Mouse (Mus musculus): ENCODE measurements at regions not wholly inside any gene's neighbourhood (a gene's known extent, or its start where the extent isn't known, plus 50 kb on each side); places are given as distances from the start of the nearest gene placed in this dataset.
"Not testable (repeated sequence)": the region's sequence is repeated elsewhere in the genome, so short reads cannot be mapped to it uniquely, and the experiment has no call there.

DNA sequence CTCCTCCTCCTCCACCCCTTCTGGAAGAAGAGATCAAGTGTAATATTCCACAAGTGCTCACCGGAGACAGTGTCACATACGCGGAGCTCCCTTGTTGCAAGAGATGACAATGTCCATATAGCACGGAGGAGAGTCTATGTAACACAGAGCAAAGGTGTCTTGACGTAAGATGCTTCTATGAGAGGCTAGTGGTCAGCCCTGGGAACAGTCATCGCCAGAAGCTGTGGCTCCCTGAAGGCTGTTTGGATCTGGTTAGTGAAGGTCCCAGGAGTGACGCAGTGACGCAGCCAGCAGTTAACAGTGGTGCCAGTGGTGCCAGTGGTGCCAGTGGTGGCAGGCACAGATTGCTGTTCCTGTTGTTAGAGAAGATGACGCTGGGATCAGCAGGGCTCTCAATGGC, 66.9 kb downstream of the Twistnb start:
- no peak for DNase-seq (ENCODE audit: low spot score in 2 of 2)

DNA sequence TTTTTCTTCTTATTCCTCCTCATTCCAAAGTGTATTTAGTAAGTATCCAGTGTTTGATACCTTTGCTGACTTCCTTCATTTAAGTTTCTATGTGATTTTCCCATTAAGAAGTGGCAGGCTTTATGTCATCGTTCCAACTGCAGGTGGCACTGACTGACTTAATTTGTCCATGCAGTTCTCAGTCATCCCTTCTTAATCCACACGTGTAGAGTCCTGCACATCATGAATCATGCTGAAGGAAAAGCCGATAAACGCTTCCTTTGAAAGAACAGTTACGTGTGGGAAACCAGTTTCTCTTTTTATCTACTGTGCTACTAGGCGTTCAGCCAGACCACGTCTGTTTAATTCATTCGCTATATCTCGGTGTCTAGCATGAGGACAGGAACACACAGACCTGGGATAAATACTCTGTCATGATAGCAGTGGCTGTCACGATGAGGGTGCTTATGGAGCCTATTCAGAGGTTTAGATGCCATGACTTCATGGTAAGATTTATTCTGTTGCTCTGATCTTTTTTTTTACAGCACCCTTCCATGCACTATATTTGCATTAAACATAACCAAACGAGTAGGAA, 68.0 kb downstream of the Twistnb start:
- peak; percentile 9 to 20 for DNase-seq (ENCODE audit: low spot score in 2 of 2)

DNA sequence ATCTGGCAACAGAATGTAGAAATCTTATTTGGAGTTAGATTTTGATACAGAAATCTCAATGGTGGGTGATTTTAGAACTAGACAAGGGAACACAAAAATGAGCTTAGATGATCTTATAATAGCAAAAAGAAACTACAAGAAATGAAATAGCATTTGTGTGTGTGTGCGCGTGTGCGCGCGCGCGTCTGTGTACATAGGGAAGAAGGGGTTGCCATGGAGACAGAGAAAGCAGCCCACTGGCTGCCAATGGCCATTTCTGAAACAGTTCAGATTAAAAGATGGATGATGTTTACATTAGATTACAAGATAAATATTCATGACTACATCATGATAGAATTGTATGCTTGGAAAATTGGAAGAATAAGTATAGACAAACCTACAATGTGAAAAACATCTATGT, 112.1 kb downstream of the Twistnb start:
- no peak for DNase-seq (ENCODE audit: low spot score in 2 of 2)

DNA sequence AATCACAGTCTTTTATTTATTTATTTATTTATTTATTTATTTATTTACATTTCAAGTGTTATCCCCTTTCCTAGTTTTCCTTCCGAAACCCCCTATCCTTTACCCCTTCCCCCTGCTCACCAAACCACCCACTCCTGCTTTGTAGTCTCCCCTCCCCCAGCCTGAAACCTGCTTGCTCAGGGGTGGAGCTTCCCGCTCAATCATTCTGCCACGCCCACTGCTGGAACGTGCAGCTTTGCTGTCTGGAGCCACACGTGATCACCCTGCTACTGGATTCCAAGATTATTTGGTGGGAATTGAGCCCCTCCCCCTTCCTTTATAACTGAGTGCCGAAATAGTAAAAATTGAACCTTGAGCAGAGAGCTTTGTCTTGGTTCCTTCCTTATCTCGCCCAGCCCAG, 122.2 kb downstream of the Twistnb start:
- DNase-seq (ENCODE audit: low spot score in 2 of 2) = not testable (repeated sequence)

DNA sequence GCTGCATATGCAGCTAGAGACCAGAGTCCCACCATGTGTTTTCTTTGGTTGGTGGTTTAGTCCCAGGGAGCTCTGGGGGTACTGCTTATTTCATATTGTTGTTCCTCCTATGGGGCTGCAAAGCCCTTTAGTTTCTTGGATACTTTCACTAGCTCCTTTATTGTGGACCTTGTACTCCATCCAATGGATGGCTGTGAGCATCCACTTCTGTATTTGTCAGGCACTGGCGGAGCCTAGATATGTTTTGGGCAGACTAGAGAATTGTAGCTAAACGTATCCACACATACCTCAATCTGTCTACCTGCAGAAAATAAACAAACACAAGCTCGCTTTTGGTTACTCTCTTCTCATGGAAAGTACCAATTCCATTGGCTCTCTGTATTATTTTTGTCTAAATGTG, 122.8 kb downstream of the Twistnb start:
- DNase-seq (ENCODE audit: low spot score in 2 of 2) = no peak

DNA sequence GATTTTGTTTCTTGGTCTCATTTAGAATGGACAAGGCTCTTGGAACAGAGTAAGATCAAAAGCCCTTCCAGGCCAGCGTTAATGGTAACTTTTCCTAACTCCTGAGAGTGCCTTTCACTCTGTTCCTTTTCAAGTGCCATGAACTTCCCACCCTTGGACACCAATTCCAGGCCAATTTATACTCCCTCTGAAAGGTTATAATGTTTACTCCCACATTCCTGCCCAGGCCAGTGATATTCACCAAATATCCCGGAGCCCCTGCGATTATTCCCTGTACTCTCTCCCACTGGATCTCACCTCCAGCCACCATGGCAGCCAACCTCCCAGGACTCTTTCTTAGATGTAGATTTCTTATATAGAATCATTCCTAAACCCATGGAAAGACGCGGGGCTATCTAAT, 123.2 kb downstream of the Twistnb start:
- DNase-seq (ENCODE audit: low spot score in 2 of 2) = no peak

DNA sequence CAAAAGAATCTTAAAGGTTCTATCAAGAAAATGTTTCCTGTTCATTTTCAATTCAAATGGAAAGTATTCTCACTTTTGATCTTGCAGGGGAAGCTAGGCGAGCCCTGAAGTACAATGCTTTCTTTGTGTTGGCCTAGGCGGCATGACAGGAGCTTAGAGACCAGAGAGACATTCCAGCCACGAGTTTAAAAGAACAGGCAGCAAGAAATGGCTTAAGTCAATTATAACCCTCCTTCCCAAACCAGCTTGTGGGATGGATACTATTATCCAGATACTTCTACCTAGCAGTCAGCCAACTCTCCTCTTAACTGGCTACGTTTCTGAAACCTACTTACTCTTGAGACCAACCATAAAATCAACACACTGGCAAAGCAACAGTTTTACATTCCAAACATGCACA, 124.3 kb downstream of the Twistnb start:
- no peak for DNase-seq (ENCODE audit: low spot score in 2 of 2)

DNA sequence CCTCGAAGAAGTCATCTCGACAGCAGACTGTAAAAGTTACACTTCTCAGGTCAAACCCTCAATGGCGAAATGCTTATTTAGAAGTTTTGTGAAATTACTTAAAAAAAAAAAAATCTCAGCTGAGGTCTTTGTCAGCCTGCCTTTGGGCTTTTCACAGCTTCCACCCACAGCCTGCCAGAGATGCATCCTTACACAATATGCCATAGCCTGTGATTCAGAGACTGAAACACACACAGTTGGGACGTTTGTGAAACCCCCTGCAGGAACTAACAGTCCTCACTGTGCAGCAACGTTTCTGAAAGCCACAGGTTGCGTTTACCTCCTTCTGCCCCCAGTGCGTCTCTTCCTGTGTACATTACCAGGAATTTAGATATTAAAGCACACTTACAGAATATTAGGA, 131.7 kb downstream of the Twistnb start:
- DNase-seq (ENCODE audit: low spot score in 2 of 2) = peak in 1 of 2 experiments; percentile 28

DNA sequence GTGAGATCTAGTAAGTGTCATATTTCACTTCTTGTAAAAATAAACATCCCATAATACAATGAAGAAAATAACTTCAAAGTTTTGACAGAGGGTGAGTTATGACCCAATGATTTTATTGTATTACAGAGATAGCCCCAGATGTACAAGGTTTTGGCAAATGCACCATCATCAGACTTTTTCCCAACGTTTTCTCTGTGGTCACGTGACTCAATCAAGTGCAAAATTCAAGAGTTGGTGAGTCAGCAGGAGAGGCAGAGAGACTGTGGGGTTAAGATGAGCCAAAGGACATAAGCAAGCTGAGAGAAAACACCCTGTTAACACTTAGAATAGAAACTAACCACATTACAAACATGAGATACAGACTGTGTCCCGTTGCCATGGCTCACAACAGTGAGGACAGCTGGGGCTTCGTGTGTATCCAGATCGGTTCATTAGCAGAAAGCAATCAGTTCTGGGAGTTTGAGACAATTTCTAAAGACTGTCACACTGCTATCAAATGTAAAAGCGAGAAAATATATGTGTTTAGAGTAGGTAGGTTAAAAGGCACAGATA, 148.5 kb downstream of the Twistnb start:
- peak in 1 of 2 experiments; percentile 75 for DNase-seq (ENCODE audit: low spot score in 2 of 2)

DNA sequence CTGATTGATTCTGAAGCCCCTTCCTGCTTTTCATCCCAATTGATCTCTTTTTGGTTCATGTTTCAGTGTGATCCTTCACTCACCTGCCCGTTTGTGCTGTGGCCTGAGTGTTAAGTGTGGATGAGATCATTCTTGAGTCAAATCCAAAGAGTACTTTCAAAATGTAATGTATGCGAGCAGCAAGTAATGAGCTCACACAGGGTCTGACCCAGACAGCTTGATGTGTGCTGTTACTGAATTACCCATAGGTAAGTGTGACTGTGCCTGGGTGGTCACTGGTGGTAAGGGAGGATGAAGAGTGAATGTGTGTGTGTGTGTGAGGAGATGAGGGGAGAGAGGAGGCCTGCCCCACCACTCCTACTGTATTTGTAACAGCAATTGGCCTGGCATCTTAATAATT, 151.4 kb downstream of the Twistnb start:
- no peak for DNase-seq (ENCODE audit: low spot score in 2 of 2)

DNA sequence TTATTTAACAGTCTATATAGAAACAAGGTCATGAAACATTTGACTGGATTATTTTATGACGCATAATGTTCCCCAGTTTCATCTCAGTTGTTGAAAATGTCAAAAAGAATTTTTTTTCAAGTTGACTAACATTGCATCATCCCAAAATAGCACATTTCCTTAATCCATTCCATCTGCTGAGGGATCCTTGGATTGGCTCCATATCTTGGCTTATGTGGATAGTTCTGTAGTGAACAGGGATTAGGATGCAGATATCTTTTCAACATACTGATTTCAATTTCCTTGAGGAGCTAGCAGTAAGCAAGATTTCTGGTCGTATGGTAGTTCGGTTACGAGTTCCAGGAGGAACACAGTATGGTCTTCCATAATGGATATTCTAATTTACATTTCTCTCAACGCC, 161.6 kb downstream of the Twistnb start:
- DNase-seq (ENCODE audit: low spot score in 2 of 2) = no peak

DNA sequence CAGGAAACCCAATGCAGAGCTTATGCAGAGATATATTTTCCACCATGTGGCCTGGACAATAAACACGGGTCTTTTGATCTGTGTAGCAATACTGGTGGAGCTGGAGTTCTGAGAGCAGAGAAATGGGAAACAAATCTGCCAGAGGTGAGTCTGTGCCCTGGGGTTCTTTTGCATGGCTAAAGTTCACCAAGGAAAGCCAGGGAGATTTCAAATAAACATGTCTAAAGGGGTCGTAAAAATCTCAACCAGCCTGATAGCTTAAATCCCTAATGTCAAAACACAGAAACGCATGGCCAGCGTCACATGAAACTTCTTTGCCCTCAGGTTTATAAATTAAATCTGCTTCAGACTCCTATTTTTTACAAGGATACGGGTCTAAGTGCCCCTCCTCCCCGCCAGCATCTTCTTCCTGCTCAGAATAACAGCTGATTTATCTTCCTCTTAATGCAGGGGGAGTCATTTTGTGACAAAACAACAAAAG, 163.0 kb downstream of the Twistnb start:
- no peak for DNase-seq (ENCODE audit: low spot score in 2 of 2)

DNA sequence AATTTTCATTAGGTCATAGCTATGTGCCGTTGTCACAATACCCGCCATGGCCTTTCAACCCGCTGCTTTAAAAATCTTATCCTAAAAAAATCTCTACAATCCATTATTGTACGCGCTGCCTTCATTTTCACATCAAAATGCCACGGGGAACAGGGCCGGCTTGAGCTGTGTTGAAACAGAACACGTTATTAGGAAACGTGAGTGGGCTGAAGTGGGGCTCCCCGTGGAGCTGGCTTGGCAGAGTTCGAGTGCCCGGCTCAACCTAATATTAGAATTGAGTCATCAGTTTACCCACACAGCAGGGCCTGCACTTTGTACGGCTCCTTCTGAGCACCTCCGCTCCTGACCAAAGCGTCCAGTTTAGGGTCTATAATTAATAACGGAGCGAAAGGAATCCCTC, 163.5 kb downstream of the Twistnb start:
- no peak for DNase-seq (ENCODE audit: low spot score in 2 of 2)

DNA sequence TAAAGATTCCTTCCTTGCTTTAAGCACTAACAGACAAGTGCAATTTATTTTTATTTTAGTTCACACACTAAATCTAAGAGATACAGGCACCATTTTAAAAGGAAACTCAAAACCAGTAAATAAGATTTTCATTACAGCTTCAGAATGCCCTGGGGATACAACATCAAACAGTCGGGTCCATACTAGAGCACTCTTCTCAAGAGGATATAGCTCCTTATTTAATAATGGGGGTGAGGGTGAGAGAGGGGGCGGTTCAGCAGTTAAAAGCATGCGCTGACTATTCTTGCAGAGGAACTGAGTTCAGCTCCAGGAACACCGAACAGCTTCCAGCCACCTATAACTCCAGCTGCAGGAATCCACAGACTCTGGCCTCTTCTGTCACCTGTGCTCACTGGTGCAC, 164.2 kb downstream of the Twistnb start:
- DNase-seq (ENCODE audit: low spot score in 2 of 2) = no peak

DNA sequence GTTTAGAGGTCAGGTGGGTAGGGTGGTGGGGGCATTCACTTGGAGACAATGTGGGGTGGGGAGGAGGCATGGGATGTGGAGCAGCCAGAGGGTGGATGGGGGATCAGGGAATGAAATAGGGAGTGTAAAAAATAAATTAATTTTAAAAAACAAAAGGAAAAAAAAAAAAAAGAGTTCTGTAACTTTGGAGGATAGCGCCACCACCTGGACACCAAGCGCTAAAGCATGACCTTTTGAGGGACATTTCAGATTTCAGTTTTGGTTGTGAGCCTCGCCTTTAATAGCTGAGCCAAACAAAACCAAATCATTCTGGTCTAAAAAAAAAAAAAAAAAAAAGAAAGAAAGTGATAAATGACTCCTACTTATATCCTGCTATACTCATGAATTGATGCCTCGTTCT, 176.0 kb downstream of the Twistnb start:
- no peak for DNase-seq (ENCODE audit: low spot score in 2 of 2)

DNA sequence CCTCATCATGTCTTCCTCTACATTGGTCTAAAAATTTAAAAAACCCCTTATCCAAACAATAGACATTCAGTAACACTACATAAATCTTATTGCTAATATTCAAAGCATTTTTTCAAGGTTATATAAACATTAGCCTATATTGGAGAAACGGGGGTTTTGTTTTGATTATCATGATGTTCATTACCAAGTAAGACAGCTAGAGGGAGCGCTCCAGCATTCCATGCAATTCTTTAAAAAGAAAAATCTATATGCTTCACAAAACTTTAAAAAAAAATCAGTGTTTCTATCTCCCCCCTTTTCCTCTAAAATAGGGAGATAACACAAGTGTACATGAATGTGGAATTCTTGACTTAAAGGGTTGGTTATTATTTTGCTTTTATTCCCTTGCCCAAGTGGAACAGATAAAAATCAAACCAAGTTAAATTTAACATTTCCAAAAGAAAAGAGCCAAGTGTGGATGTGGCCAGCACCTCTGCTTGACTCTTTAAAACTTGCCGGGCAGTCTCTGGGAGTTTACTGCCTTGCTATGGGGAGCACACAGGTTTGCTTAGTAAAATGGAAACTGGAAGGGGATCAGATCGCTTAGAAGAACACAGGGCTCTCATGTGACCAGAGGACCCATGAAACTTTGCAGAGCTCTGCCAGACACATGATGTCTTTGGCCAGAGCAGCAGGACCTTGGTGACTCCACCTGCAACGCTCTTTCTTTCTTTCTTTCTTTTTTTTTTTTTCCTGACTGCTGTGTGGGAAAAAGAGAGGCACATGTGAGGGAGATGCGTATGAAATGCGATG, 178.6 kb downstream of the Twistnb start:
- DNase-seq (ENCODE audit: low spot score in 2 of 2) = no peak

DNA sequence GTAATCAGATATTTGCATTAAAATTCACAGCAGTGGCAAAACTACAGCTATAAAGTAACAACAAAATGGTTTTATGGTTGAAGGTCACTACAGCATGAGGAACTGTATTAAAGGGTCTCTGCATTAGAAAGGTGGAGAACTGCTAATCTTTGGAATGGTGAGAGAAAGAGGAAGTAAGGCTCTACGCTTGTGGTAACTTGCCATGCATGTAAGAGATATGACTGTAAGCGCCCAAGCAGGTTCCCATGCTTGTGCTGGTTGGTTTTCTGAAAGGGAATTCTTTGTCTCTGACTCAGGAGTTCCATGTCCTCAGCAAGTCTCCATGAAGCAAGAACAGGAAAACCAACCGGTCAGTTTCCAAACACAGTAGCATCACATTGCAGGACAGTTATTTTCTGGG, 182.9 kb downstream of the Twistnb start:
- no peak for DNase-seq (ENCODE audit: low spot score in 2 of 2)

DNA sequence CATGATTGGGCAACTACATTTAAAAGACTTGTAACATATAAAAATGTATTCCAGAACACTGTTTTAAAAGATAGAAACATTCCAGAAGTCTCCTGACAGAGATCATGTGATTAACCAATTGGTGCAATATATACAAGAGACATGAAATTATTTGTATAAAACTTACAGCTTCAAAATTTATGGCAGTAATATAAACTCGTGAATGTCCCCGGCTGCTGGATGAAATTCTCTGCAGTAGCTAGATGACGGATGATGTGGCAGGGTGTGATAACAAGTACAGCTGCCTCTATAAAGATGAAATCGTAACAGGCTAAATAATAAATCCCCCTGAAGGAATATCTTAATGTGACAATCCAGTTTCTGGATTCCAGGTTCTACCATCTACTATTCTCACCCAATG, 191.0 kb downstream of the Twistnb start:
- DNase-seq (ENCODE audit: low spot score in 2 of 2) = no peak

DNA sequence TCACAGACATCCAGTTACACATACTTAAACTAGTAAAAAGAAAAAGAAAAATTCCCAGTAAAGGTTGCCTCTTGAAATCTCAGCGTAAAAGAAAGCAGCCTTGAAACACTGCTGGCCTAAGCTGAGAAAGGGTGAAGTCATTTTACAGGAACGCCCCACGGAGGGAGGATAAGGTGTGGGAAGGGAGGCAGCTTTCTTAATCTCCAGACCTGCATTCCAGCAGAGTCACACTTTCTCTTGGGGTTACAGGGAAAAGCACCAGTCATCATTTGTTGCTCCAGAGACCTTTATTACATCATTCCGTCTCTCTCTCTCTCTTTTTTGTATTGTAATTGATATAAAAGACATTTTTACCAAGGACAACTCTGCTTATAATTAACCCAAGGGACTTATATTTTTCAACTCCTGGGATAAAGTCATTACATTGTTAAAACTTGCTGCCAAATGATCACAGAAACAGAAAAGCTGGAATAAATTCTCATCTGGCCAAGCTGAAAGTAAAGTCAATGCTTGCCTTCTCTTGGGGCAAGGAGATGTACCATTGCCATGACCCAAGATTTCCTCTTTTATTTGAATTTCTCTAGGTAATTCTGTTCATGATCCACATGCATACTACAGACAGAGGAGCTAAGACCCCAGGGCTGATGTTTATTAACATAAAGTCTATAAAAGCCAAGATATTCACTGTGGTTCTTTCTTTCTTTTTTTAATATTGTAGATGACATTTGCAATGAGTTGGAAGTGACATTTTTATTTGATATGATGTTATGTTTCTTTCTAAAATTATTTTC, 196.9 kb downstream of the Twistnb start:
- no peak for DNase-seq (ENCODE audit: low spot score in 2 of 2)

DNA sequence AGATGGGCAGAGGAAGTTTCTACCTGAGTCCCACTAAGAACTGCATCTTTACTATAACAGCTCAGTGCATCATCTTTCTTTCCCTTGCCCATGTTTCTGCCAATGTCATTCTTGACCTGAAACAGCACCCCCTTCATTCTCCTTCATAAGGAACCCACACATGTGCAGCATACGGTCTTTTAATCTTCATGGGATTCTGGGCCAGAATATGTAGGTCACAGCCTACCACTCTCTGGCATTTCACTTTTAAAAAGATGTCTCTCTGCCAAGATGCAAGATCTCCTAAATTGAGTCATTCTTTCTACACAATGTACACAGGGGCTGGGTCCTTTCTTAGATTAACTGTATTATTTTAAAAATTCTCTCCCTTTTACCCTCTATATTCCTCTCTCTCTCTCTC, 223.2 kb downstream of the Twistnb start:
- no peak for DNase-seq (ENCODE audit: low spot score in 2 of 2)

DNA sequence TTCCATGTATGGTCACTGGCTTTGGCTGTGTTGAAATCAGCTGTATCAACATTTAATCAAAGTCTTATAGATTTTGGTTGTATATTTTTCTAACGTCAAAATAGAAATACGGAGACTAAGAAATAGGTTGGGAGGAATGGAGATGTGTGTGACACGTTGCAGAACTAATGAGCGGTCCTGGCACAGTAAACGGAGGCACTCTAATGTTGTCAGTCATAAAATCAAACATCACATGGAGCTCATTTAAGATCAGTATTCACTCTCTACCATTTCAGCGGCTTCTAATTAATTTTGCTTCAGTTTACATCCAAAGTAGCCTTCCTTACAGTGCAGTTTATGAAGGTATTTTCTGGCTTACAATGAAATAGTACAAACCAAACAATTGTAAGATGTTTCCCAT, 246.1 kb downstream of the Twistnb start:
- DNase-seq (ENCODE audit: low spot score in 2 of 2) = no peak

DNA sequence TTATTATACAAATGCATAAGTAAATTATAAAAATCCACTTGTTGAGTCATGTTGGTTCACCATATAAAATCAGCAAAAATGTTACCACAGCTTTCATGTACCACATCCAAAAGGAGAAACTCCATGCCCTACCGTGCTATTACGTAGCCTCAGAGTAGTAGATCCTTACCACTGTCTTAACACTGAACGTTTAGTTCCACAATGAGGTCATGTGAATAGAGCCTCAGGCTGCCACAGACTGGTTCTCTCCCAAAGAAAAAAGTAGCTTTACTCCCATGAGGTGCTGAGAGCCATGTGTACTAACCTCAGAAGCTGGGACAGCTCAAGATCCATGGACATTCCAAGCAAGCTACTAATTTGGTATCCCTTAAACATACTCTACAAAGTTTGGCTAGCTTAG, 235.4 kb upstream of the Ferd3l start:
- no peak for DNase-seq (ENCODE audit: low spot score in 2 of 2)
